Mouse (Mus musculus) limb, embryonic 15.5 days (tissue): Measurements from ENCODE around the gene Syt14. TPM values are rescaled to one million over a fixed set of nuclear protein-coding genes. Genes with fewer than 3 reads are reported as not detected.

Experiments
- ATAC-seq: fragments of 200-750 bp; cut with Nextera tagmentation; 2 replicates; pipeline ENCODE4 v1.8.0; 2017; ENCODE audit warnings: low read depth, moderate TSS enrichment; ENCODE audit not compliant: insufficient number of reproducible peaks, low FRiP score, low TSS enrichment
- H3K27ac ChIP-seq: fragments of 300-500 bp; sonication (generic); 2 replicates; pipeline ENCODE4 v1.5.1; 2015; ENCODE audit warnings: moderate library complexity, mild to moderate bottlenecking, inconsistent platforms
- H3K27me3 ChIP-seq: fragments of 300-500 bp; sonication (generic); 2 replicates; pipeline ENCODE4 v1.6.1; 2015; ENCODE audit warnings: inconsistent platforms
- H3K36me3 ChIP-seq: fragments of 300-500 bp; sonication (generic); 2 replicates; pipeline ENCODE4 v1.6.1; 2015; ENCODE audit warnings: inconsistent platforms
- H3K4me1 ChIP-seq: fragments of 300-500 bp; sonication (generic); 2 replicates; pipeline ENCODE4 v1.6.1; 2015; ENCODE audit warnings: inconsistent platforms
- H3K4me2 ChIP-seq: fragments of 300-500 bp; sonication (generic); 2 replicates; pipeline ENCODE4 v1.6.1; 2015; ENCODE audit warnings: mild to moderate bottlenecking, inconsistent platforms
- H3K4me3 ChIP-seq: fragments of 300-500 bp; sonication (generic); 2 replicates; pipeline ENCODE4 v1.5.1; 2015; ENCODE audit warnings: mild to moderate bottlenecking, inconsistent platforms
- H3K9ac ChIP-seq: fragments of 300-500 bp; sonication (generic); 2 replicates; pipeline ENCODE4 v1.6.1; 2015; ENCODE audit warnings: inconsistent platforms
- H3K9me3 ChIP-seq: fragments of 300-500 bp; sonication (generic); 2 replicates; pipeline ENCODE4 v1.6.1; 2016; ENCODE audit warnings: inconsistent platforms
- WGBS: fragments of 180-500 bp; shearing (Covaris S2); methylation state at CpG from one replicate; pipeline ENCODE4 v1.1.7; 2015; 5-methylcytosine and 5-hydroxymethylcytosine counted together
- polyA plus RNA-seq: library from polyadenylated mRNA; unstranded; fragments of >200 nt; fragmentation: Nextera tagmentation; extraction: Ambion mirVana; gene quantifications from 2 replicates; pipeline ENCODE4 v1.2.1, GENCODE M21; 2015

The Syt14 gene
- polyA plus RNA-seq, 1 experiment from 2014 or later = 1.5 TPM

- no peak overlapping the region for H3K9ac ChIP-seq
- no peaks in the 10 kb centered on the region for H3K9me3 ChIP-seq
- H3K27ac ChIP-seq = no peak overlapping the region
- H3K4me3 ChIP-seq = no peak overlapping the region
- WGBS = 77% methylated on average over 4 of the region's 4 CpGs
- H3K4me1 ChIP-seq = no peaks in the 10 kb centered on the region
- ATAC-seq = no peak
- H3K4me2 ChIP-seq = no peak overlapping the region
- no peaks in the 10 kb centered on the region for H3K36me3 ChIP-seq
- H3K27me3 ChIP-seq = no peaks in the 10 kb centered on the region
Observed at GRCm38 (mm10) chr1:192984333-192984732, 51.2 kb downstream of the Syt14 start.

- ATAC-seq = no peak
- Histone ChIP-seq H3K36me3 (no peaks in the 10 kb centered on the region), H3K4me3 (no peak overlapping the region), H3K4me1 (no peaks in the 10 kb centered on the region), H3K9me3 (no peaks in the 10 kb centered on the region), H3K27ac (no peak overlapping the region), H3K9ac (no peak overlapping the region), H3K27me3 (no peaks in the 10 kb centered on the region), H3K4me2 (no peak overlapping the region)
- WGBS = 84% methylated on average over 3 of the region's 3 CpGs
Observed at GRCm38 (mm10) chr1:192981658-192982057, 53.9 kb downstream of the Syt14 start.

GRCm38 (mm10) chr1:192981120-192981519 lies 54.5 kb downstream of the Syt14 start:
- Histone ChIP-seq H3K9me3 (no peaks in the 10 kb centered on the region), H3K4me2 (no peak overlapping the region), H3K27ac (no peak overlapping the region), H3K27me3 (no peaks in the 10 kb centered on the region), H3K36me3 (no peaks in the 10 kb centered on the region), H3K9ac (no peak overlapping the region), H3K4me1 (no peaks in the 10 kb centered on the region), H3K4me3 (no peak overlapping the region)
- whole genome bisulfite sequencing = 56% methylated on average over 1 of the region's 1 CpGs
- no peak for ATAC-seq

DNA sequence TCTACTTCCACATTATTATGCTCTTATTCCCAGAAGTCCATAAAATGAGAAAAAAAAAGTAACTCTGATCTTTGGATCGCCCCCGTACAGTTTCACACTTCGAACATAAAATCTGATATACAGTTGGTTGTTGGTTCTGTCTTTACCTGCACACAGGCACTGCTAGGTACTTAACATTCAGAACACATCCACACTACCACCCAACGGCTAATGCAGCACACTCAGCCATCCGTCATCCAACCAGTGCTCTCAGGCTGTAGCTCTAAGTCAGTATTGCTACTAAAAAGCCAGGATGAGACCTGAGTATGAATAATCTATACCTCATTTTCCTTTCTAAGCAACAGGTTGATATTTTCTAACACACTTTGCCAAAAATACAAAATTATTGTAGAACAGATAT lies 73.3 kb downstream of the Syt14 start:
- Histone ChIP-seq H3K4me2 (no peak overlapping the region), H3K4me3 (no peak overlapping the region), H3K9me3 (no peaks in the 10 kb centered on the region), H3K27me3 (no peaks in the 10 kb centered on the region), H3K4me1 (no peaks in the 10 kb centered on the region), H3K9ac (no peak overlapping the region), H3K36me3 (no peaks in the 10 kb centered on the region), H3K27ac (no peak overlapping the region)
- ATAC-seq = no peak
- 89% methylated on average over 5 of the region's 5 CpGs for WGBS

GRCm38 (mm10) chr1:192947839-192948173 lies 87.8 kb downstream of the Syt14 start:
- Histone ChIP-seq H3K27ac (no peak overlapping the region), H3K27me3 (no peaks in the 10 kb centered on the region), H3K4me1 (no peaks in the 10 kb centered on the region), H3K9ac (no peak overlapping the region), H3K9me3 (no peaks in the 10 kb centered on the region), H3K4me2 (no peak overlapping the region), H3K4me3 (no peak overlapping the region), H3K36me3 (no peaks in the 10 kb centered on the region)
- WGBS = 45% methylated on average over 2 of the region's 2 CpGs
- no peak for ATAC-seq

DNA sequence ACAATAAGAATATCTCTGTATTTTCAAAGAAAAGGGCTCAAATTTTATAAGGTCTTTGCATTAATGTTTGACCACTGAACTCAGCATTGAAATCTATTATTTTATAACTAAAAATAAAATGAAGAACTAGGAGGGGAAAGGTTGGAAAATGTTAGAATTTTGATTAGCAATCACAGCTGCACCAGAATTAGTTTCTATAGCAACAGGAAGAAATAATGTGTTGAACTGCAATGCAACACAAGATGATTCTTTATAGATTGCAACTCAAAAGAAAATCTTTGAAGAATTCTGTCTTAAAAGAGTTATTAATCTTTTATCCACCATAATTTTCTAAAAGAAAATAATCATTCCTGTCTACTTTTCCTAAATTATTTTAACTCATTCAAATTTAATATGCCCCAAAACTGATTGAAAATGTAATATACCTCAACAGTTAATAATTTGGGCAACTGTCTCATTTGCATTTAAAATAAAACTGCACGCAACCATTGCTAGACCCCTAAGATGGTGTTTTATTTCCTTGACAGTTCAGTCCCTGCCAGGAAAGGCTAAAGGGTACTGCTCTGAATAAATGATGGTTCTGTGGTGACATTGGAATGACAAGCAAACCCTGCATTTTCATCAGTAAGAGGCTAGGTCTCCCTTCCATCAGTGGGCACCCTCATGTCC lies 88.3 kb downstream of the Syt14 start:
- H3K27ac ChIP-seq = no peak overlapping the region
- H3K27me3 ChIP-seq = no peaks in the 10 kb centered on the region
- H3K4me3 ChIP-seq = no peak overlapping the region
- H3K36me3 ChIP-seq = no peaks in the 10 kb centered on the region
- H3K9ac ChIP-seq = no peak overlapping the region
- no peaks in the 10 kb centered on the region for H3K9me3 ChIP-seq
- H3K4me1 ChIP-seq = no peaks in the 10 kb centered on the region
- no peak overlapping the region for H3K4me2 ChIP-seq
- 77% methylated on average over 1 of the region's 1 CpGs for WGBS
- no peak for ATAC-seq

GRCm38 (mm10) chr1:192939033-192939432 lies 96.5 kb downstream of the Syt14 start:
- Histone ChIP-seq H3K4me2 (no peak overlapping the region), H3K27ac (no peak overlapping the region), H3K4me3 (no peak overlapping the region), H3K27me3 (no peaks in the 10 kb centered on the region), H3K4me1 (no peaks in the 10 kb centered on the region), H3K36me3 (no peaks in the 10 kb centered on the region), H3K9ac (no peak overlapping the region), H3K9me3 (no peaks in the 10 kb centered on the region)
- 71% methylated on average over 2 of the region's 2 CpGs for WGBS
- no peak for ATAC-seq

GRCm38 (mm10) chr1:192937956-192938355 lies 97.6 kb downstream of the Syt14 start:
- H3K27me3 ChIP-seq = no peaks in the 10 kb centered on the region
- H3K9me3 ChIP-seq = no peaks in the 10 kb centered on the region
- no peak overlapping the region for H3K4me2 ChIP-seq
- no peak overlapping the region for H3K27ac ChIP-seq
- ATAC-seq = no peak
- no peaks in the 10 kb centered on the region for H3K4me1 ChIP-seq
- no peak overlapping the region for H3K4me3 ChIP-seq
- 86% methylated on average over 2 of the region's 2 CpGs for WGBS
- no peaks in the 10 kb centered on the region for H3K36me3 ChIP-seq
- no peak overlapping the region for H3K9ac ChIP-seq

DNA sequence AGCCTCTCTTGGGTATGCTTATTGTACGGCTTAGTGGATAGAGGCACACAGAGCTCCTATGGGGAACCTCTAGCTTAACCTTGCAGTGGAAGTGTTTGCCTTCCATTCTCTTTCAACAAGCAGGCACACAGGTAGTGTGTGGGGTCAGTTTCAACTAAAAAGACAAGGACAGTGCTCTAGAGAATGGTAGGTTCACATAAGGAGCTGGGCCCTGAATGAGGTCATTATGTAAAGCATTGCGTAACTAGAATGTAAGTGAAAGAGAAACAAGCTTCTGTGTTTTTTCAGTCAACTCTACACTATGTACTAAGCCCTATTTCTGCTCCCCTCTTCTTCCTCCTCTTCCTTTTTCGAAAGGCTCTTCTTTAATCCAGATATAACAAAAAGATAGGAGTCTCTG lies 103.8 kb downstream of the Syt14 start:
- Histone ChIP-seq H3K9ac (no peak overlapping the region), H3K9me3 (no peaks in the 10 kb centered on the region), H3K4me2 (no peak overlapping the region), H3K4me1 (no peaks in the 10 kb centered on the region), H3K27ac (no peak overlapping the region), H3K36me3 (no peaks in the 10 kb centered on the region), H3K4me3 (no peak overlapping the region), H3K27me3 (no peaks in the 10 kb centered on the region)
- 84% methylated on average over 3 of the region's 3 CpGs for WGBS
- ATAC-seq = no peak

GRCm38 (mm10) chr1:192912101-192912728 lies 123.4 kb downstream of the Syt14 start:
- H3K4me2 ChIP-seq = no peak overlapping the region
- WGBS = 55% methylated on average over 3 of the region's 3 CpGs
- H3K9ac ChIP-seq = no peak overlapping the region
- H3K36me3 ChIP-seq = no peaks in the 10 kb centered on the region
- ATAC-seq = no peak
- no peaks in the 10 kb centered on the region for H3K4me1 ChIP-seq
- H3K27me3 ChIP-seq = no peaks in the 10 kb centered on the region
- no peak overlapping the region for H3K4me3 ChIP-seq
- no peak overlapping the region for H3K27ac ChIP-seq
- H3K9me3 ChIP-seq = no peaks in the 10 kb centered on the region

DNA sequence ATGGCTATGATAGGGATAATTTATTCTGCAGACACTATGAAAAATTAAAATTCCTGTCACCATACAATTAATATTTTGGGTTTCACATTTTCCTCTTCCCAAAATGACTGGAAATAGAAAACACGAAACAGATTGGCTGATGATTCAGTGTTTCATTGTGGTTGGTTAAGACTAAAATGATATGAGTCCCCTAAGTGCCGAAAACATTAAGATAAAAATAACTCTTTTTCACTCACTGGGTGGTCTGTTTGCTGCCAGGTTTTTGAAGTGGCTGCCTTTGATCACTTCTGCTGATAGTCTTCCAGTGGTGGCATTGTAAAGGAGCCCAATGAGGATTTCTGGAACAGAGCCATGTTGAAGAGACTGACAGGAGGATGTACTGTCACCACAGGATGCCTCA lies 134.1 kb downstream of the Syt14 start:
- no peaks in the 10 kb centered on the region for H3K27me3 ChIP-seq
- H3K9me3 ChIP-seq = no peaks in the 10 kb centered on the region
- H3K4me2 ChIP-seq = no peak overlapping the region
- H3K27ac ChIP-seq = no peak overlapping the region
- no peak overlapping the region for H3K9ac ChIP-seq
- no peak for ATAC-seq
- H3K4me1 ChIP-seq = no peaks in the 10 kb centered on the region
- no peak overlapping the region for H3K4me3 ChIP-seq
- 48% methylated on average over 2 of the region's 2 CpGs for WGBS
- no peaks in the 10 kb centered on the region for H3K36me3 ChIP-seq

DNA sequence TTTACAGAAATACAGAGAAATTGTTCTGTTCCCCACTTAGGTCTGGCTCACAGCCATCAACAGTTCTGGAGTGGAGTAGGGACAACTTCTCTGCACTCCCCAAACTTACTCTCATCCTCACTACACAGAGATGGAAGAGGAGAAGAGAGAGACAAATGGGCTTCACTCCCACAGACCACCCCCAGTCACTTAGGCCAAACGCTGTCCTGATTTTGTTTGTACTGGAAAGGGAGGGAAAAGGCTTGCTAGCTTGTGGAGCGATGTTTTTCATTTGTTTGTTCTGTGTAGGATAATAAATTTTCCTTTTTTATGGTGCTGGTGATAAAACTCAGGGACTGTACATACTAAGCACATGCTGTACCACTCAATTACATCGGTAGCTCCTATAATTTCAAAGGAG lies 134.7 kb downstream of the Syt14 start:
- H3K27ac ChIP-seq = no peak overlapping the region
- H3K9me3 ChIP-seq = no peaks in the 10 kb centered on the region
- no peaks in the 10 kb centered on the region for H3K27me3 ChIP-seq
- H3K9ac ChIP-seq = no peak overlapping the region
- H3K4me3 ChIP-seq = no peak overlapping the region
- H3K36me3 ChIP-seq = no peaks in the 10 kb centered on the region
- H3K4me1 ChIP-seq = no peaks in the 10 kb centered on the region
- no peak overlapping the region for H3K4me2 ChIP-seq
- no peak for ATAC-seq
- WGBS = 27% methylated on average over 3 of the region's 3 CpGs

DNA sequence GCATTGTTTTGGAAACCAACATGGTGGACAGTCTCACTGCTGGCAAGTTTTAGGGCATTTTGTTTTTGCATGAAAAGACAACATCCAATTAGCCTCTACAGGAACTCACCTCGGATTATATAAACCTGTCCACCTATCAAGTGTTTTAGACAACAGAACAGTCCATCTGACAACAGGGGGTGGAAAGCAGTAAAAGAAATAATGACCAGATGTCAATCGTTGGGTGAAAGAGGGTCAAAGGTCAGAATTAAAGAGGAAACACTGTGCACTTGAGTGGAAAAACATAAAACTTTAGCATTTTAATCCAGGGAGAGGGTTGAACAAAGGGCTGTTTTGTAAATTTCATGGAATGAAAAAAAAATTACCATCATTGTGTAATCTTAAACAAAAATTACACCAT lies 136.8 kb downstream of the Syt14 start:
- Histone ChIP-seq H3K4me1 (no peaks in the 10 kb centered on the region), H3K27me3 (no peaks in the 10 kb centered on the region), H3K4me3 (no peak overlapping the region), H3K36me3 (no peaks in the 10 kb centered on the region), H3K4me2 (no peak overlapping the region), H3K27ac (no peak overlapping the region), H3K9ac (no peak overlapping the region), H3K9me3 (no peaks in the 10 kb centered on the region)
- ATAC-seq = no peak
- WGBS = 16% methylated on average over 2 of the region's 2 CpGs
